Mouse (Mus musculus) cerebellum, adult 2 months (tissue): Measurements from ENCODE around the gene Sdk1.

ENCODE experiments used
- CTCF ChIP-seq: fragments of 200-500 bp; IDR thresholded peaks from 2 replicates; pipeline ENCODE4 v1.5.1; 2011; ENCODE audit warnings: low read depth, mild to moderate bottlenecking, control low read depth, low read length, moderate library complexity, borderline replicate concordance; ENCODE audit not compliant: insufficient read depth
- POLR2A ChIP-seq: fragments of 200-500 bp; IDR thresholded peaks from 2 replicates; pipeline ENCODE4 v1.6.1; 2011; ENCODE audit warnings: low read length, control low read depth, borderline replicate concordance; ENCODE audit not compliant: insufficient read depth

DNA sequence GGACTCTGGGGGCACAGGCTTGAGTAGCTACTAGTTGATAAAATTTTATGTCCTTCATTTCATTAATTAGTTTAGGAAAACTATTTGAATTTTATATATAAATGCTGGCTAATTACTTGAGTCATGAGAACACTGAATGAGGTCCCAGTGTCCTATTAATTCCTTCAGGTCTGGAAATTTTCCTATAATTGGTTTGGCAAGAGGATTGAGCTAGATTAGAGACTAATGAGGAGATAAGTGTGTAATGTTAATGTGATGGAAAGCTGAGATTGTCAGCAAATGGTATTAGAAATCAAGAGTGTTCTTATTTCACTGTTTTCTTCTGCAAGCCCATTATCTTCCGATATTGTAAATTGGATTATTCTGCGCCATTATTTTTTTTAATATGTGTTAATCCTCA is 192.0 kb downstream of the Sdk1 start:
- TF ChIP-seq CTCF = no peak
- no peak for TF ChIP-seq POLR2A
